Mouse (Mus musculus) CH12.LX (cell line): ENCODE data around the gene Myog. TPM values are rescaled to one million over a fixed set of nuclear protein-coding genes. Genes with fewer than 3 reads are reported as not detected.

ENCODE experiments used
- DNase-seq: peaks from one replicate; pipeline ENCODE4 v3.0.0-alpha.2; 2013; ENCODE audit errors: extremely low read depth
- H3K27ac ChIP-seq: 2 replicates; pipeline ENCODE4 v1.5.1; 2012; ENCODE audit warnings: low read depth, mild to moderate bottlenecking, control low read depth, moderate library complexity; ENCODE audit not compliant: insufficient read depth
- H3K27me3 ChIP-seq: replicated peaks from 2 replicates; pipeline ENCODE3; 2012; ENCODE audit warnings: inconsistent platforms
- H3K36me3 ChIP-seq, 2 experiments: replicated peaks in 1 of 2; 2 replicates each; pipeline versions ENCODE3 to v1.6.1; 2012; ENCODE audit warnings: inconsistent platforms in 1 of 2, low read length in 1 of 2, mild to moderate bottlenecking in 1 of 2, mixed read lengths in 1 of 2, moderate library complexity in 1 of 2; ENCODE audit not compliant: control insufficient read depth in 1 of 2, insufficient read depth in 1 of 2
- H3K4me1 ChIP-seq, 2 experiments: 2 replicates each; pipeline ENCODE4 v1.6.1; 2012; ENCODE audit warnings: inconsistent platforms in 1 of 2, moderate library complexity in 1 of 2; ENCODE audit not compliant: insufficient read depth in 2 of 2, control insufficient read depth in 1 of 2
- H3K4me2 ChIP-seq: 2 replicates; pipeline ENCODE4 v1.6.1; 2012; ENCODE audit warnings: low read depth, mild to moderate bottlenecking, control low read depth; ENCODE audit not compliant: poor library complexity, insufficient read depth, severe bottlenecking
- H3K4me3 ChIP-seq, 3 experiments: fragments of 150-350 bp in 1 of 3; sonication (generic) in 1 of 3; replicated peaks in 1 of 3; 2 replicates each; pipeline versions ENCODE3 to v1.5.1; 2011 to 2012; ENCODE audit warnings: low read depth in 2 of 3, low read length in 2 of 3, mild to moderate bottlenecking in 2 of 3, moderate library complexity in 2 of 3, control low read depth in 1 of 3, improper control_type of control experiment in 1 of 3, inconsistent platforms in 1 of 3, mixed read lengths in 1 of 3; ENCODE audit not compliant: poor library complexity in 1 of 3
- H3K79me2 ChIP-seq: replicated peaks from 2 replicates; pipeline ENCODE4 v1.6.1; 2012; ENCODE audit warnings: mild to moderate bottlenecking, moderate library complexity; ENCODE audit not compliant: control insufficient read depth, poor library complexity, insufficient read depth, severe bottlenecking; ENCODE audit errors: extremely low read depth
- H3K9ac ChIP-seq: 2 replicates; pipeline ENCODE4 v1.6.1; 2012; ENCODE audit warnings: low read depth, mild to moderate bottlenecking, control low read depth, moderate library complexity; ENCODE audit not compliant: insufficient read depth
- H3K9me3 ChIP-seq: replicated peaks from 2 replicates; pipeline ENCODE3; 2012; ENCODE audit warnings: low read length, inconsistent platforms, mixed read lengths
- BHLHE40 ChIP-seq: IDR thresholded peaks from 2 replicates; pipeline ENCODE4 v1.6.1; 2011; ENCODE audit warnings: mild to moderate bottlenecking, low read depth, low read length, improper control_type of control experiment
- CTCF ChIP-seq, 2 experiments: IDR thresholded peaks in 1 of 2; conservative IDR thresholded peaks in 1 of 2; 2 replicates each; pipeline ENCODE4 v1.5.1; 2011 to 2012; ENCODE audit warnings: low read depth in 2 of 2, low read length in 2 of 2, improper control_type of control experiment in 1 of 2, inconsistent platforms in 1 of 2, mild to moderate bottlenecking in 1 of 2, moderate library complexity in 1 of 2
- E2F4 ChIP-seq: IDR thresholded peaks from 2 replicates; pipeline ENCODE4 v1.6.1; 2011; ENCODE audit warnings: low read depth, low read length, improper control_type of control experiment; ENCODE audit not compliant: insufficient replicate concordance
- ELF1 ChIP-seq: IDR thresholded peaks from 2 replicates; pipeline ENCODE4 v1.6.1; 2014; ENCODE audit warnings: low read depth, mild to moderate bottlenecking, inconsistent platforms, low read length, improper control_type of control experiment
- EP300 ChIP-seq: IDR thresholded peaks from 2 replicates; pipeline ENCODE4 v1.6.1; 2011; ENCODE audit warnings: low read length, improper control_type of control experiment
- JUND ChIP-seq: conservative IDR thresholded peaks from 2 replicates; pipeline ENCODE4 v1.6.1; 2011; ENCODE audit warnings: low read depth, low read length, improper control_type of control experiment
- MAFK ChIP-seq: IDR thresholded peaks from 2 replicates; pipeline ENCODE4 v1.6.1; 2011; ENCODE audit warnings: low read length, improper control_type of control experiment; ENCODE audit not compliant: insufficient replicate concordance
- MAX ChIP-seq: IDR thresholded peaks from 2 replicates; pipeline ENCODE4 v1.6.1; 2011; ENCODE audit warnings: low read length, improper control_type of control experiment
- MEF2A ChIP-seq: IDR thresholded peaks from 2 replicates; pipeline ENCODE4 v1.6.1; 2014; ENCODE audit warnings: low read depth, mild to moderate bottlenecking, inconsistent platforms, low read length, improper control_type of control experiment, borderline replicate concordance
- NELFE ChIP-seq: IDR thresholded peaks from 2 replicates; pipeline ENCODE4 v1.6.1; 2011; ENCODE audit warnings: low read depth, low read length, improper control_type of control experiment
- NRF1 ChIP-seq: IDR thresholded peaks from 2 replicates; pipeline ENCODE4 v1.6.1; 2014; ENCODE audit warnings: low read depth, mild to moderate bottlenecking, inconsistent platforms, low read length, improper control_type of control experiment, moderate library complexity
- RAD21 ChIP-seq: IDR thresholded peaks from 2 replicates; pipeline ENCODE4 v1.6.1; 2011; ENCODE audit warnings: low read depth, mild to moderate bottlenecking, low read length, improper control_type of control experiment, moderate library complexity
- RCOR1 ChIP-seq: conservative IDR thresholded peaks from 2 replicates; pipeline ENCODE4 v1.6.1; 2012; ENCODE audit warnings: low read depth, mild to moderate bottlenecking, inconsistent platforms, low read length, improper control_type of control experiment
- SMC3 ChIP-seq: IDR thresholded peaks from 2 replicates; pipeline ENCODE4 v1.6.1; 2011; ENCODE audit warnings: low read depth, low read length, improper control_type of control experiment
- TBP ChIP-seq: conservative IDR thresholded peaks from 2 replicates; pipeline ENCODE4 v1.6.1; 2011; ENCODE audit warnings: low read depth, low read length, improper control_type of control experiment
- TCF12 ChIP-seq: IDR thresholded peaks from 2 replicates; pipeline ENCODE4 v1.6.1; 2014; ENCODE audit warnings: low read depth, mild to moderate bottlenecking, inconsistent platforms, low read length, improper control_type of control experiment
- UBTF ChIP-seq: IDR thresholded peaks from 2 replicates; pipeline ENCODE4 v1.6.1; 2012; ENCODE audit warnings: low read depth, mild to moderate bottlenecking, inconsistent platforms, low read length, improper control_type of control experiment, moderate library complexity
- ZC3H11A ChIP-seq: IDR thresholded peaks from 2 replicates; pipeline ENCODE4 v1.6.1; 2012; ENCODE audit warnings: low read depth, mild to moderate bottlenecking, inconsistent platforms, low read length, improper control_type of control experiment
- ZKSCAN1 ChIP-seq: IDR thresholded peaks from 2 replicates; pipeline ENCODE4 v1.6.1; 2012; ENCODE audit warnings: low read depth, inconsistent platforms, low read length, improper control_type of control experiment, borderline replicate concordance
- dilution Hi-C: fragments of 300-500 bp; cut with MboI; formaldehyde crosslinking; loops from 2 replicates; pipeline ENCODE4 v1.14.3; 2020; ENCODE audit warnings: low sequenced_read_pairs; ENCODE audit not compliant: extremely low pct_unique_long_range_greater_than_20kb, extremely low pct_ligation_motif_present
- in situ Hi-C: fragments of 300-500 bp; cut with MboI; formaldehyde crosslinking; loops from 3 replicates; pipeline ENCODE4 v1.14.3; 2019; ENCODE audit warnings: low sequenced_read_pairs, low pct_ligation_motif_present, low pct_unique_long_range_greater_than_20kb, mixed read lengths
- polyA plus RNA-seq: library from polyadenylated mRNA; unstranded; fragments of >175 nt; gene quantifications from 2 replicates; pipeline ENCODE4 v1.2.1, GENCODE M21; 2012; ENCODE audit warnings: low read depth; ENCODE audit not compliant: insufficient read length
- total RNA-seq, 2 experiments: library from RNA; depleted of rRNA; stranded (reverse); fragments of 300-350 nt in 1 of 2; fragments of >200 nt in 1 of 2; gene quantifications; 2 replicates each; pipeline ENCODE4 v1.2.3; 2012 to 2014

The Myog gene
- total and polyA plus RNA-seq, 3 experiments, result not detected

DNA sequence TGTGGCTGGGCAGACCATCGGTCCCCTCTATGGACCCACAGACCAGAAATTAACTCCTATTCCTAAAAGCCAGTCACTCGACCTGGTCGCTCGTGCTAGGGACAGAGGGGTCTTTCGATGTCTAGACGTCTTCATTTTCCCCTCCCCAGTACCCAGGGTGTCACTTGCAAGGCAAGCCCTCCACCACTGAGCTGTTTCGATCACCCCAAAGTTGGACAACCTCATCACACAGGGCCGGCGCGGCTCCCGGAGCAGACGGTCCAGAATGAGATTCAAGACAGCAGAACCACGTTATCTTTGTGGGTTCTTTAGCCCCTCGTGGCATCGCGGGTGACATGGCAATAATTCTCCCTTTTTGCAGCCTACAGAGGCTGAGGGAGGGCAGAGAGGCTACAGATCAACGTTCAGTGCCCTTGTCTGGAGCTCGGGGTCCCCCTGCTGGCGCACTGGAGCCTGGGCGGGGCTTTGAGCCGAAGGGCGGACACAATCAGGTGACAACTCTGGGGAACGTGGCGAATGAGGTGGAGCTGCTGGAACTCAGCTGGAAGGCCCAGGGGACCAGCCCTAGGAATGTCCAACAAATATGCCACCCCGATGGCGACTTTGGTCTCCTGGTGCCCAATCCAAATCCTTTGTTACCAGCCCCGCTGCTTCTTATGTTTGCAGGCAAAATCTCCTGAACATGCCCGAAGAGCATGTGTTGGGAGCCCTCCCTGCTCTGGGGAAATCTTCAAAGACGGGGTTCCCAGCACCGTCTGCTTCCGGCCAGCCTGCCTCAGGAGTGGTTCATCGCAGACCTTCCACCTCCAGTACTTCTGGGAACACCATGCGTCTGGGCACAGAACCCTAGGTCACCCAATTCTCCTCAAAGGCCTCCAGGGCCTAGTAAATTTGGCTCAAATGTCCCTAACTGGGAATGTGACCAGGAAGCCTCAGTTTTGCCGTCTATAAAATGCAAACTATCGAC, 45.6 kb upstream of the Myog start:
- Histone ChIP-seq H3K4me1 (peaks cover 12 to 64% of the 10 kb centered on the region in 2 experiments), H3K9ac (no peak overlapping the region), H3K36me3 (no peaks in the 10 kb centered on the region), H3K79me2 (no peaks in the 10 kb centered on the region), H3K4me2 (no peak overlapping the region; the same call in 1 of the 2 replicates), H3K4me3 (no peak overlapping the region)
- in situ Hi-C loops, result loop anchor here (5.0 to 10.0 kb wide), 2 partner anchors 51 to 92 kb away; no protein-coding TSS in a partner anchor
- DNase-seq, result peak; percentile 89
- dilution Hi-C loops, result no loop called here
- TF ChIP-seq JUND (no peak), UBTF (no peak), MAX (peak; percentile 37; the same call in 1 of the 2 replicates), CTCF (conservative IDR thresholded peaks at IDR 0.05 in 1 of 2, IDR thresholded peaks at IDR 0.05 in 1 of 2; ENCODE audit: low read depth in 2 of 2, low read length in 2 of 2) (peak; percentile 21 to 97; a peak in 2 of 4 replicates), BHLHE40 (peak; percentile 40; the same call in 1 of the 2 replicates), ZKSCAN1 (no peak), ZC3H11A (peak; percentile 89), ELF1 (0 out of 2 replicates have a peak, but pooled peaks have one; percentile 10), TCF12 (peak; percentile 32; the same call in 1 of the 2 replicates), RAD21 (peak; percentile 97), MAFK (no peak), NELFE (peak; percentile 17; the same call in 1 of the 2 replicates), NRF1 (0 out of 2 replicates have a peak, but pooled peaks have one; percentile 13), RCOR1 (no peak), SMC3 (peak; percentile 99), MEF2A (no peak), EP300 (no peak)
- TF ChIP-seq, all 38 proteins: peak for 10
- no peaks in the 10 kb centered on the region for H3K27me3 ChIP-seq
- no peaks in the 10 kb centered on the region for H3K9me3 ChIP-seq
- no peak overlapping the region for H3K27ac ChIP-seq

DNA sequence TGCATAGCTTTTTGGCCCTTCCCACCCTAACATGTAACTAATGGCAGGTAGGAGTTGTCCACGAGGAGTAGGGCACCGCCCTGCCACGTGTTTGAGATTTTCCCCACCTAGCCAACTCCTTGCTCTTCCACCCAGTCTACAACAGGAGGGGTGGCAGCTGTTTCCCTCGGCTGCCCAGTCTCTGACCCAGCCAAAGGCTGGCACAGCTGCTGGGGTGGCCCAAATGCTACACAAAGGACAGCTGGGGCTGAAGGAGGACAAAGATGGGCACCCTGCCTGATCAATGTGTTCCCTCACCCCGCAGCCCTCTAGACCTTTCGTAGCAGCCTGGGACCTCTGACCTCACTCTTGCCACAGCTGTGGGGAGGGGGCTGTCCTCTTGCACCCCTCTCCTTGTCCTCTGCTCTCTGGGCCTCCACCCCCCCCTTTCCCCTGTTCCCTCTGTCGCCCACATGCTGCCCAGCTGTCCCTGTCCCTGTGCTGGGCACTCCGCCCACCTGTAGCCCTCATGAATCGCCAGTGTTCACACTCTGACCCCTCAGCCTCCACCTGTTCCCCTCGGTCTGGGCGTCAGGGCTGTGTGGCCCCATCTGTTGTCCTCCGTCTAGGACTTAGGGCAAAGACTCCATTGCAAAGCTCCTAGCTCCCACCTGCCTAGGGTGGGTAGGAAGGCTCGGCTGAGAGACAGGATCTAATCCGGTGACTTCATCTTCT, 44.6 kb upstream of the Myog start:
- H3K27ac ChIP-seq, result no peak overlapping the region
- H3K4me2 ChIP-seq, result no peak overlapping the region
- no peak overlapping the region for H3K4me3 ChIP-seq
- H3K27me3 ChIP-seq, result no peaks in the 10 kb centered on the region
- dilution Hi-C loops (no loop called here), in situ Hi-C loops (loop anchor here (10.0 kb wide), 1 partner anchor 50 kb away; no protein-coding TSS in a partner anchor)
- H3K36me3 ChIP-seq, result no peaks in the 10 kb centered on the region
- no peak for DNase-seq
- H3K9ac ChIP-seq, result no peak overlapping the region
- no peaks in the 10 kb centered on the region for H3K79me2 ChIP-seq
- H3K9me3 ChIP-seq, result no peaks in the 10 kb centered on the region
- TF ChIP-seq RAD21 (no peak), TBP (no peak), E2F4 (no peak)
- H3K4me1 ChIP-seq, result peaks cover 12 to 56% of the 10 kb centered on the region in 2 experiments
